Mouse (Mus musculus) spleen, adult 10 weeks (tissue): Measurements from ENCODE around the gene Nmnat3. TPM values are rescaled to one million over a fixed set of nuclear protein-coding genes. Genes with fewer than 3 reads are reported as not detected.

Experiments
- polyA plus RNA-seq: library from polyadenylated mRNA; stranded (reverse); fragments of 350-450 nt; fragmentation: Illumina TruSeq; extraction: RNeasy Lipid Tissue Mini Kit (QIAGEN cat#74804); gene quantifications from one replicate; pipeline ENCODE4 v1.2.3, GENCODE M21; 2015; ENCODE audit warnings: low replicate concordance; ENCODE audit not compliant: insufficient read depth

Gene Nmnat3
- 5.7 TPM for polyA plus RNA-seq

DNA sequence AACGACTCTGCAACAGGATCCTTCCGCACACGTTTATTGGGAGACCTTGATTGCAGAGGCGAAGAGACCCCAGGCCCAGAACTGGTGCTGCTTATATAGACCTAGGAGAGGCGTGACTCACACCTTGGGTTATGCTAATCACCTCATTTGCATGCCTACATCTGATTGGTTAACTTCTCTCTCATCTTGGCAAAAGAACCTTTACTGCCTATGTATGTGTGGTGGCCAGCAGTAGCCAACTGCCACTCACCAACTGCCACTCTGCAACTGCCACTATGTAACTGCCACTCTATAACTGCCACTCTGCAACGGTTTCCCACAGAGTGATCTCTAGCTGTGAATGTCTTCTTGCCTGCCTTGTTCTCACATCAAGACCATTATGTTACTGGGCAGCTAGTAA is at the start of gene Nmnat3:
Gene Nmnat3 (plus strand): TSS at position 301 of the 400 bp plus-strand sequence.

DNA sequence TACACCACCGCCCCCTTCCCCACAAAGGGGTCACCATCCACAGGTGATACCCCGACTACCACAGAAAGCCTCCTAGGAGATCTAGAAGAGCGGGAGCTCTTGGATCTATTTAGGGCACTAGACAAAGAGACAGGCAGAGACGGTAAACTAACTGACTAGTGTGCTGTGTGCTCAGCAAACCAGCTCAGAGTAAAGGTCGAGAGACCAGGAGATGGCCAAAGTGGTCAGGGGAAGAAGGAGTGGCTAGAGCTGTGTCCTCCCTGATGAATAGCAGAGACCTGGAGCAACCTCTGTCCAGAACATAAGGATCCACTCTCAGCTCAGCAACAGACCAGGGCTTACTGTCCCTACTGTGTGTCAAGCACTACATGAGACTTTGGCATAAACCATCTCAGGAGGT is 135.4 kb downstream of the Nmnat3 start, which contains the start of gene Rbp1:
Gene Rbp1 (plus strand): TSS at position 306 of the 400 bp plus-strand sequence.

Other genes with a start within 250 kb of the Nmnat3 start
- 1.5 TPM for gene Rbp1, start 135.5 kb downstream of the Nmnat3 start, polyA plus RNA-seq
- gene Rbp2, start 198.7 kb downstream of the Nmnat3 start, polyA plus RNA-seq, result not detected